Mouse (Mus musculus) spleen, postnatal 14 days (tissue): ENCODE data around the gene Twnk.

Source experiments
- DNase-seq, 2 experiments: peaks; one replicate each; pipeline ENCODE4 v3.0.0; 2021 to 2022; ENCODE audit warnings: low spot score in 2 of 2

The Twnk gene

DNA sequence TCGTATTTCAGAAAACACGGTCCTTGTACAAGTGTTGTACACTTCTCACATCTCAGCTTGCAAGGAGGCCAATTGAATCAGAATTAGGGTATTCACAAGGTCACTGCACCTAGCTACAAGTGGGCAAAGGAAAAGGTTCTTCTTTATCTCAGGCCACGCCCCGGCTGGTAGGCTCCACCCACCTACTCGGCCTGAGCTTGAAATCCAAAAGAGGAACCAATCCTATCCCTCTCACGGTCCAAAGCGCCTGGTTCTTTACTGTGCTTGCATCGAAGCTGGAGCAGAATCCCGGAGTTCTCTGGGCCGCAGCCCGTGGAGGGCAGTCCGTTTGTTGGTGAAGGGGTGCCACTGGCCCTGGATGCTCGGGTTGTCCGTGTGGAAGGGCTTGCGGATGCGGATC, at the start of gene Twnk:
TSS of gene Twnk (plus strand) at position 220 of the 400 bp plus-strand sequence.
- peak; percentile 66 to 75 for DNase-seq

DNA sequence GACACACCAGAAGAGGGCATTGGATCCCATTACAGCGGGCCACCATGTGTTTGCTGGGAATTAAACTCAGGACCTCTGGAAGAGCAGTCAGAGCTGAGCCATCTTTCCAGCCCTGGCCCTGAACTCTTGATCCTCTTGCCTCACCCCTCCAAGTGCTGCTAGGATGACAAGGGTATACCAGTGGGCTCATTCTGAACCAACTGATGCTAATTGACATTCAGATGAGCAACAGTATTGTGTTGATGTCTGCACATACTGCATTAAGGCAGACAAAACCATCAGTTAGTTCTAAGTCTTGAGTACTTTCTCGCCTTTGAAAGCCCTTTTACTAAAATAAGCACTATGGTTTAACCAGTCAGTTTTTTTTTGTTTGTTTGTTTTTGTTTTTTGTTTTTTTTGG, 45.8 kb upstream of the Twnk start:
- DNase-seq = no peak

DNA sequence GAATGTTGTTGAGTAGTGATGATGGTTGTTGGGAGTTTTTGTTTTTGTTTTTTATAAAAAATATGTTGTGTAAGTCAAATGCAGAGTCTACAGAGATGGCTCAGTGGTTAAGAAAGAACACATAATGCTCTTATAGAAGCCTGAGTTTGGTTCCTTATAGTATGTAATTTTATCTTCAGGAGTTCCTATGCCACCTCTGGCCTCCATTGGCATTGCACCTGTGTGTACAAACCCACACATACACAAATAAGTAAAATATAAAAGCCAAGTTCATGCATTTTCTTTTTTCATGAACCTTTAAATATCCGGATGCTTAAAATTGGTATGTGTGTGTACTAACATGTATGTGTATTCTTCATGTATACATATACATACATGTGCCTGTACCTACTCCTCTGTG, 39.5 kb upstream of the Twnk start:
- DNase-seq = no peak

DNA sequence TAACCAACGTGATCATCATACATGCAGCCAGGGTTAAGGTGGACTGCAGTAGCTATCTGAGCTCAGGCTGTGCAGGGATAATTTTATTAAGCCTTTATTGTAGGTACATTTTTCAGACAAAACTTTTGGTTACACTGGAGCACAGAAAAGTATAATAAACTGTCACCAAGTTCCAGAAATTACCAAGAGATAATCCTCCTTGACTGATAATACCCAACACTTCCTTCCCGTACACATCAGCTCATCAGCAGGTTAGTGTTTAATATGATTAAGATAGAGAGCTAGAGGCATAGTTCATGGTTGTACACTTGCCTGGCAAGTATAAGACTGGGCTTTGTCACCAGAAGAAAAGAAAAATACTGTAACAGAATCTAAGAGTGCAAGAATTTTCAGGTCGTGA, 37.1 kb upstream of the Twnk start:
- no peak for DNase-seq

DNA sequence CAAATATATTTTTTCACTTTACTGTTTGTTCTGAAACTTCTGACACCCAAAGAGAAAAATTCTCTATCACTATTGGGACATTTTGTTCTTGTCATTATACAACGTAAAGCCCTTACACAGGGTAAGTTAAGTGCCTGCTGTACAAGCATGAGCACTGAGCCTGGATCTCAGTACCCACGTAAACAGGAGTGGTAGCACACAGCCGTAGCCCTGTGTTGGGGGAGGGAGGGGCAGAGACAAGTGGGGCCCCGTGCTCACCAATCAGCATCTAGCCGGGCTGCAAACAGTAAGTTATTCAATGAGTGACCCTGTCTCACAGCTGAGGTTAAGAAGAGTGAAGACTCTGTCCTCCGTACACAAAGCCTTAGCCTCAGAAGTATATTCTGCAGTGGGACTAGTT, 28.8 kb upstream of the Twnk start:
- no peak for DNase-seq

DNA sequence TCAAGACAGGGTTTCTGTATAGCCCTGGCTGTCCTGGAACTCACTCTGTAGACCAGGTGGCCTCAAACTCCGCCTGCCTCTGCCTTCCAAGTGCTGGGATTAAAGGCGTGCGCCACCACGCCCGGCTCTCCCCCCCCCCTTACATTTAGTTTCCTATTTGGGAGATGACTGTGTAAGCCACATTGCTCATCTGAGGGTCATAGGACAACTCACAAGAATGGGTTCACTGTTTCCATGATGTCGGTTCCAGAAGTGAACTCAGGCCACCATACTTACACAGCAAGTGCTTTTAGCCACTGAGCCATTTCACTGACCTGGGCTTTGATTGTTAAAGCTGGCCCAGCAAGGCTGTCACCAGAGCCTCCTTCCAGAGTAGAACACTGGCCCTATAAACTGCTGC, 28.3 kb upstream of the Twnk start:
- no peak for DNase-seq

DNA sequence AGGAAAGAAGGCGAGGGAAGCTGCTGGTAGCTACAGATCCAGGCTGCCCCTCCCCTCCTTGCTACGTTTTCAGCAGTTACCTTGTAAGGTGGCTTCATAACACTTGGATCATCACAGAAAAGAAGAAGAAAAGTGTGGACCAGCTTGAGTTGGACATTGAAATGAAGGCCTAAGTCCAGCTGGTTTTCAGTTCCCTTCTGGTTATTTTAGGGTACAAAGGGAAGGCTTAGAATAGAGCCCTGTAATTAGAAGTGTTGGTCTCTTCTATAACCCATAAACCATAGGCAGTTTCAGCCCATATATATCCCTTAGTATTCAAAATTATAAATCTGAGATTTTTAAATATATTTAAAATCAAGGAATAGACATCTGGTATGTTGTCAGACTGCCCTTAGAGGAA, 24.7 kb upstream of the Twnk start:
- DNase-seq = no peak

DNA sequence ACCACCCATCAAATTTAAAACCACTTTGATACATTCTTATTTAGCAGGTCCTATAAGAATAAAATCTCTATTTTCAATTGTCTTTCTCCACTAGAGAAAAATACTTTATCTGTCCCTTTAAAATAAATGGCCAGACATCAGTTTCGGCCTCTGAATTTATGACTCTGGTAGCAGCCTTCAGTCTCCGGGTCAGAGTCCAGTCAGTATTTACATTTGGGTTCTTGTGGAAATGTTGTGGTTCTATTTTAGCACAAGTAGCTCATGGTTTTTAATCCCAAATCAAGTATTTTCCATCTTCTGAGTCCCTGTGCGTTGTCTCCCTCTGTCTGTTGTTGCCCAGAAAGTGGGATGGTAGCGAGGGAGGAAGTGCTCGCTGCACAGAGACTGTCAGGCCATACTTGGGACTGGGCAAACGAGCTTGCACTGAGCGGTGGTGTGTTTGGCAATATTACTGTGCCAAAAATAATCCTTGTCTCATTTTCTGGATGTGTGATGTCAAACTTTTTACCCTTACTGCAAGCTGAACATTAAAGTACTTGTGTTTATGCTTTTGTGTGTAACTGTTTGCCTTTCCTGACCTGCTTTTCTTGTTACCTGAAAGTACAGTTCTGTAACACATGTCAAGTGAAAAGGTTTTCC, 22.9 kb upstream of the Twnk start:
- DNase-seq = no peak

DNA sequence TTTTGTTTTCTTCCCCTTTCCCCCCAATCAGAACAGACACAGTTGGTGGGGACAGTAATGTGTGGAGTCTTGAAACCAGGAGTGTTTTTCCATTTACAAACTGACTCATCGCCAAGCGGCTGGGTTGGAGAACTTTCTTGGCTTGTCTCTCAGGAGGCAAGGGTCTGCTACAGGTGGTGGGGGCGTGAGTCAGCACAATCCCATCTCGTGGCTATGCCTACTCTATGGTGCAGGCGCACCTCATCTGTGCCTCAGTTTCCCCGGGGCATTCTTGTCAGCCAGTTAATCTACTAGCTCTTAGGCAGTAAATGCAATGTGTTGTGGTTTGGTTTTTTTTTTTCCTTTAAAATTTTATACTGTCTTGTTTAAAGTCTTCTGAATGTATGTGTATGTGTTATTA, 22.1 kb upstream of the Twnk start:
- no peak for DNase-seq

DNA sequence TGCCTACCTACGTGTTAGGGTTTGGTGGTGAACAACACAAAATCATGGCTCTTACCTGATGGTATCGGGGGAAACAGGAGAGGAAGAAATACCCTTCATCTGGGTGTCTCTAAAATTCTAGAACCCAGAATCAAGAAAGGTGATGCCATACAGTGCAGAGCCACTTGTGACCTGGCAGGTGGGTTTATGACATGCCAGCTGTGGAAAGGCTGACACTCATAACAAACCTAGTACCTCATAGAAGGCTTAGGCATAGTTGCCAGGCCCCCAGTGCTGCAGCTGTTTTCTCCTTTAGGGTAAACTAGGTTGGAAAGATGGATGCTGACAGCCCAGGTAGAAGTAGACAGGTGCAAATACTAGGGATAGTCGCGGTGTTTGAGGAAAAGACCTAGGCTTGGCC, 21.0 kb upstream of the Twnk start:
- DNase-seq = no peak

DNA sequence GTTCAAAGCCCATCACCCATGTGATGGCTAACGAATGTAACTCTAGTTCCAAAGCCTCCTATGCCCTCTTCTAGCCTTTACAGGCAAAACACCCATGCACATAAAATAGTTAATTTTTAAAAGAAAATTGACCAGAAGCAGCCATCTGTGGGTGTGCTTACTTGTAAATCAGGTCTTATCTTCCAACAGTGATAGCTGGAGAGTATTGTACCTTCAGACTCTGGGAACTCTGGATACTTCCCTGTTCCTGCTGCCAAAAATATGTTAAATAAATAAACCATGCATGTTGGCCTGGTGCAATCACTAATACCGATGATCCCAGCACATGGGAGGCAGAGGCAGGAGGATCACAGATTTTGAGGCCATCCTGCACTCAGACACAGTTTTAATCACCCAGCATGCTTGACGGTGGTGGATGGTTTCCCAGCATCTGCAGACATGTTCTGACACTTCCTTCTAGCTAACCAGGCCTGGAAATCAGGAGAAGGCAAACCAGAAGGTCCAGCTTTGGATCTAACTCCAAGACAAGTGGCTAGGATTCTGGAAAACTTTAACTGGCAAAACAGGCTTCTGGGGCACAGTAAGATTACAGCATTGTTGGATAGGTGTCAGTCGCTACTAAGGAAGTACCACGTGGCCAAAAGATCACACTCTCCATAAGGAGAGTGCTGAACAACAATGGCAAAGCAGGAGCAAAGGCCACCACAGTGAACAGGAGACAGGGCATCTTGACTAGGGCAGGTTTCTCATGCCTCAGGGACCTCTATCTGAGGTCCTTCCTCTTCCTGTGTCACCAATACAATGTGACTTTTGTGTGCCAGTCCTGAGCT, 20.1 kb upstream of the Twnk start:
- DNase-seq = no peak

DNA sequence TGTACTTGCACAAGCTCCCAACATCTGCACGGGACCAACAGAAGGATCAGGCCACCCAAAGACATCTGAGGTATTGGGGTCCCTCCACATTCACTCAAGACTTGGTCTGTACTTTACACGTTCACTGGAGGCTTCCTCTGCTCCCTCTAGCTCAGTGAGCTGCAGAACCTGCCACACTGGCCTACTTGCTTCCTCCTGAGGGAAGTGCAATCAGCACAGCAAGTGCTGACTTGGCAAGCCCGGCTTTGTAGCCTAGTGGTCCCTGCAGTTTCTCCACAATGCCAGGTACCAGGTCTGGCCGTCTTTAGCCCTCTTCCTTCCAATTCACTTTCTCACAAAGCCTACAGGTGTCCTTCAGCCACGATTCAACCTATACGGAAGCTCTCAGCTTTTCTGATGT, 18.5 kb upstream of the Twnk start:
- DNase-seq = no peak

DNA sequence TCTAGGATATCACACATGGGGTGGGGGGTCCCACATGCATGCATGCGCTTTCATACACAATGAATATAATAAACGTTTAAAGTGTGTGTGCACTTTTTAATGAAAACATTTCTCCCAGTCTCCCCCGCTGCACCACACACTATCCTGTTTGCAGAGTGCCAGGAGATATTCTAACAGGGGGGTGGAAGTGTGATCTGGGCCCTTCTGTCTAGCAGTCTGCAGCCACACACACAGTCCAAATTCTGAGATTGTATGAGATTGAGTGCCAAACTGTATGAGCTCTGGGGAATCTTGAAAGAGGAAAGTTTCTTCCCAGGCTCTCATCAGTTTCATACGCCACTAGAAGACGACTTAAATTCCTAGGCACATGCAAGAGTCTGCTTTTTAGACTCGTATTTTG, 17.6 kb upstream of the Twnk start:
- DNase-seq = no peak

DNA sequence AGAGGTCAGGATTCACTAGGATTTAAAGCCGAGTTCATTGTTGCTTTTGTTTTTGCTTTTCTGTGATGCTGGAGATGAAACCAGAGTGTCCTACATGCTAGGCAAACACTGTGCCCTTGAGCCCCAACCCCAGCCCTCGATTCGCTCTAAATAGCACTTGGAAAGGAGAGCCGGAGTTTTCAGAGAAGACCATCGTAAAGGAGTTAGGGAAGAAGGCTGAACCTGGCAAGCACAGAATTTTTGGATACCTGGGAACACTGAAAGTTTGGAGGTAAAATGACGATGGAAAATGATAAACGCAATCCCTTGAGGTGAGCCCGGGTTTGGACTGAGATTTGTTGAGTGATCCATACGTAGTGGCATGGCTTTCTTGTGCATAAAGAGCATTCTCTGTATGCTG, 17.1 kb upstream of the Twnk start:
- DNase-seq = no peak

DNA sequence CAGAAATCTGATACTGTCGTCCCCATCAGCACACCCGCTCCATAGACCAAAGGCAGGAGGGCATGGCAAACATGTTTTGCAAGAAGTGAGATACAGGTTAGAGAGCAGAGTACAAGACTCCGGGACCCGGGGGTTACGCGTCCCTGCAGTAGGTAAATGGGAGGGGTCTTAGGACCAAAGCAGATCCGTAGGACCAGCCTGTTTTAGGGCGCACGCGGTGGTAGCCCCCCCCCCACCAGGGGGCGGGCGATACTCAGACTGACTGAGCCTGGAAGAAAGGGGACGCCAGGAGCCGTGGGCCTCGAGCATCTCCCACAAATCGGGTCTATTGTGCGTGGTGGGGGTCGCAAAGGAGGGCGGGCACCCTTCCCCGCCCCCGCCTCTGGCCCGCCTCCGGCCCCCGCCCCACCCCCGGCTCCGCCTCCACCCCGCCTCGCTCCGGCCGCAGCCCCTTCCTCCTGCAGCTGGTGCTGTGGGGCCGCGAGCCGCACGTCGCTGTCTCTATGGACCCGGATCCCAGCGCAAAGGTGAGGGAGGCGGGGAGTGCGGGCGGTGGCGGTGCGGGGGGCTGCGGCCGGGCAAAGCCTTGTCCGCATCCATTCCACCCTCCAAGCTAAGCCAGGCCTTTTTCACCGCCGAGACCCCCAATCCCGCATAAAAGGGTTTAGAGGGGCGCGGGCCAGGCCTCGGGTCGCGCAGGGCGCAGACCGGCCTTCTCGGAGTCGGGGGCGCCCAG, 16.5 kb upstream of the Twnk start, which contains the start of gene Sema4g:
TSS of gene Sema4g (plus strand) at position 271 of the 736 bp plus-strand sequence.
- no peak for DNase-seq

DNA sequence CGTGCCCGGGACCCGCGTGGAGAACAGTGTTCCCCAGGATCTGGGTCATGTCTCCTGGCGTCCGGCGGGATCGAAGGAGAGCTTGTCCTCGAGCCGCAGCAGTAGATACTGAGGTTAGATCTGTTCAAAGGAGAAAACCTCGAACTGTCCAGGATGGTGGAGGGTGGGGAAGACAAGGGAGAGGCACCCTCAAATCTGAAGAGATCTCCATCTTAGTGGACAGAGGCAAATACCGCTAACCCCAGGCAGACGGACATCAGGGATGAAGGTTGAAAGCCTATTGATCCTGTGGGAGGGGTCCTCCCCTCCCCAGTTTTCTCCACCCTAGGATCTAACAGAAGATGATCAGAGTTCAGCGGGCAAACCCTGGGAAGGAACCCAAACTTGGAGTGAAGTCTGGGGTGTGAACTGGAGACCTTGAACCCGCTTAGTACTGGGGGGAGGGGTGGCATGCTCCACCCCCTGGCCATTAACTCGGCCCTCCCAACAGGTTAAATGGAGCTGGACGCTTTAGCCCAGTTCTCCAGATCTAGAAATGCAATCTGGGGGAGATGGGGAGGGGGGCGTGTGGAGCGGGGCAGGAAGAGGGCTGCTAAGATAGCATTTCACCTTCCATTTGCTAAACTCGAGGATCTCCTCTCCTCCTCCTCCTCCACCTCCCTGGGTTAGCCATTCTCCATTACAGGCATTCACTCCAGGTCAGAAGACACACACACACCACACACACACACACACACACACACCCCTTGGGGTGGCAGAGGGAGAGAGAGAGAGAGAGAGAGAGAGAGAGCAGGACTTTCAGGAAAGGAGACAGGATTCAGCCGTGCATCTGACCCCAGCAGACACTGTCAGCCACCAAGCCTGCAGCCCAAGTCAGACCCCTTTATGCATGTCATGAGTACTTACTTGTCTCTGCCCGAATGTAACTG, 15.6 kb upstream of the Twnk start:
- DNase-seq = no peak

DNA sequence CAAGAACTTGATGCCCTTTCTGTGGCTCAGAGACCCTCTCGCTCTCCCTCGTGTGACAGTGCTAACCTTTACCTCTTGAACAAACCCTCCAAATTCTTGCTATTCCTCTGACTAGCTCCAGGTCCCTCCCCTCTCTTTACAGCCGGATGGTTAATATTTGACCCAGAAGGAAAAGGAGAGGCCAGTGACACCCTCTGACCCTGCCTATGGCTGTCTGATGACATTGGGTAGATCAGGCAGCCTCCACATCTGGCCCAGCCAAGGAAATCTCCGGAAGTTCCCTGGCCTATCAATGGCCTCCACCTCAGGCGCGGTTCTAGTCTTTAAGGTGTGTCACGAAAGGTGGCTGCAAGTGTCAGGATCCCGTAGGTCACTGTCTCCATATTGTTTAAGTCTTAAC, 14.4 kb upstream of the Twnk start:
- DNase-seq = no peak

DNA sequence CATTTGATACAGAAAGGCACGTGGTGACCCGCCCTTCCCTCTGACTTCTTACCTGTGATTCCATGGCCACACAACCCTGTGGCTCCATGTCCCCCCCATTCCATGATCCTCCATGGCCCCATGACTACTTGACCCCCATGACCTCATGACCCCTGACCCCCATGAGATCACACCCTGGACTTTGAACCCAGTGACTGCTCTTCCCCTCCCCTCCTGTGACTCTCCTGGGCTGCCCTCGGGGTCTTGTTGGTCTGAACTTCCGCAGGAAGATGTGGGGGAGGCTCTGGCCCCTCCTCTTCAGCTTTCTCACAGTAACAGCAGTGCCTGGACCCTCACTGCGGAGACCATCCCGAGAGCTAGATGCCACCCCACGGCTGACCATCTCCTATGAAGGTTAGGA, 13.2 kb upstream of the Twnk start:
- no peak for DNase-seq

DNA sequence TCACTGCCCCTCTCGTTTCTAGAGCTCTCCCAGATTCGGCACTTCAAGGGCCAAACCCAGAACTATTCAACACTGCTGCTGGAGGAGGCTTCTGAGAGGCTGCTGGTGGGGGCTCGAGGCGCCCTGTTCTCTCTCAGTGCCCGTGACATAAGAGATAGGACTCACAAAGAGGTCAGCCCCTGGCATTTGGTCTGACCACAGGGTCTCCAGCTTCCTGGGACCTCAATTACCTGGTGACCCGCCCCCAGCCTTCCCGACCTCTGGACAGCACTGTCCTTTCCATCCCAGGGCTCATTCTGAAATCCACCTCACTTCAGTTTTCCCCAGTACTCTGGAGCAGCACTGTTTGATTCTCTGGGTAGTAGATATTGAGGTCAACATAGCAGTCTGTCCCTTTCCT, 12.8 kb upstream of the Twnk start:
- no peak for DNase-seq

DNA sequence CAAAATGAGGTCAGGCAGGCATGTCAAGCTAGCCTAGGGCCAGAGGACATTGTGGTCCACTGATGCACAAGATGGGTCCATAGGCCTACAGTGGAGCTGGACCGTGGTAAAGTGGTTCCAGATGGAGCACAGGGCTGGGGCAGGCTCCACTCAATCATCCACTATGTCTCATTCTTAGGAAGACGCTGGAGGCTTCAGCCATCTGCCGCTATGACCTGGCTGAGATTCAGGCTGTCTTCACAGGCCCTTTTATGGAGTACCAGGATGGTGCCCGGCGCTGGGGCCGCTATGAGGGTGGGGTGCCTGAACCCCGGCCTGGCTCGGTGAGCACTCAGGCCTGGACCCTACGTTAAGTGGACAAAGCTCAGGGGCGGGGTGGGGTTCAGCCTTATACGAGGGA, 7.7 kb upstream of the Twnk start:
- DNase-seq = no peak

DNA sequence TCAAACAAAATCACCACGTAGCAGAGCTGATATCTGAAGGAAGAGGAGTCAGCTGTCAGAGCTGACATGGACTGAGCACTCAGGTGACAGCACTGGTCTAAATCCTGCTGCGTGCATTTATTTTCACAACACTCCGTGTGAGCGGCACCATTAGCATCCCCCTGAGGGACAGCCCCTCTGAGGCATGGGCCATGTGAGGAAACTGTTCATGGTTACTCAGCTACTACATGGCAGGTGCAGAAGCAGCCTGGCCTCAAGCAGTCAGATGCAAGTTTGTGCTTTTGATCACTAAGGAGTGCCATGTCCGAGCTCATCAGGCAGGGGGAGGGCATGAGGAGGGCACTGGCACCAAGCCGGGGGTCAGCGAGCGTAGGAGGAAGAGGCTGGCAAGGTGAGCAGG, 5.8 kb upstream of the Twnk start:
- no peak for DNase-seq

DNA sequence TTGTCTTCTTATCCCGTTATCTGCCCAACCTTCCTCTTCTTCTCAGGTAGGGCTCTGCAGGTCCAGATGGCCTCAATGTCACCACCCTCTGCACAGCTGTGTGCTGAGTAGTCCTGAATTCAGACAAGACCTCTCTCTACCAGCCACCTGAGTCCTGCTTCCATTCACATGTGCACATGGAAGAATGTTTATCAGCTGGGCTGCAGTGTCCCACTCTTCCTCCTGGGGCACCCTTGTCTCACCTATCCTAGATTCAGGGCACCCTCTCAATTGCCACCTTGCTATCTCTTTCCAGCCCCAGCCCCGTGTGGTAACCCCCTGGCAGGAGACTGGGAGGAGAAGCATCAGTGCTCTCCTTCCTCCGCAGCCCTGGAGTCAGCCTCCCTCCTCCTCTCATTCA, 3.2 kb upstream of the Twnk start:
- DNase-seq = no peak
